Mouse (Mus musculus) frontal cortex, postnatal 14 days (tissue): Measurements from ENCODE around the gene D930020B18Rik.

Experiments used
- DNase-seq, 2 experiments: peaks; one replicate each; pipeline ENCODE4 v3.0.0; 2022; ENCODE audit warnings: low spot score in 2 of 2

The D930020B18Rik gene

DNA sequence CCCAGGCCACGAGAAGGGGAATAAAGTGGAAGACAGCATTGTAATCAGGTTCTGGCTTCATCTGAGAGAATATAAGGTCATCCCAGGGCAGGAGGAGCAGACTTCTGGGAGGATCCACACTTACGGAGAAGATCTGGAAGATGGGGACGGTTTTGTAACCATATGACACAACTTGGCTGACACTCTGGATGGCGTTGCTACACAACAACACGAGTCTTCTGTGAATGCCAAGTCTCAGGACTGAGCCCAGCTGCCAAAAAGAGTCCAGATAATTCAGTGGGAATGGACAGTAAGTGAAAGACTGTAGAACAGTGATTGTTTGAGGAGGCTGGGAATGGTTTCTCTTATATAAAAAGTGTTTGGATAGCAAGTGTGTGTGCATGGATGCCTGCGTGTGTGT, 62.2 kb downstream of the D930020B18Rik start:
- DNase-seq: no peak

DNA sequence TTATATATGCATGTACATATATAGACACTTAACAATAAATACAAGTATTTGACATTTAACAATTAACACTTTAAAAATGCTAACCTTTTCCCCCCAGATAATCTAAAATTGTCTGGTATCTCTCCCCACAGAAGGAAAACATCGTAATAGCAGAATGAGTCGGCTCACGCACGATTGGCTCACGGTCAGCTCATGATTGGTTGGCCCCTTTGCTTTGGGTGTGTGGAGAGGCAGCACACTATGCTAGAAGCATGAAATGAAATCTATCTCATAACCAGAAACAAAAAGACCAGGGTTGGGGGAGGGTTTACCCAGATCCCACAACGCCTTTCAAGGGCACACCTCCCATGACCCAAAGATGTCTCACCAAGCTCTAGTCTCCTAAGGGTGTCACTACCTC, 63.5 kb downstream of the D930020B18Rik start:
- DNase-seq: no peak

DNA sequence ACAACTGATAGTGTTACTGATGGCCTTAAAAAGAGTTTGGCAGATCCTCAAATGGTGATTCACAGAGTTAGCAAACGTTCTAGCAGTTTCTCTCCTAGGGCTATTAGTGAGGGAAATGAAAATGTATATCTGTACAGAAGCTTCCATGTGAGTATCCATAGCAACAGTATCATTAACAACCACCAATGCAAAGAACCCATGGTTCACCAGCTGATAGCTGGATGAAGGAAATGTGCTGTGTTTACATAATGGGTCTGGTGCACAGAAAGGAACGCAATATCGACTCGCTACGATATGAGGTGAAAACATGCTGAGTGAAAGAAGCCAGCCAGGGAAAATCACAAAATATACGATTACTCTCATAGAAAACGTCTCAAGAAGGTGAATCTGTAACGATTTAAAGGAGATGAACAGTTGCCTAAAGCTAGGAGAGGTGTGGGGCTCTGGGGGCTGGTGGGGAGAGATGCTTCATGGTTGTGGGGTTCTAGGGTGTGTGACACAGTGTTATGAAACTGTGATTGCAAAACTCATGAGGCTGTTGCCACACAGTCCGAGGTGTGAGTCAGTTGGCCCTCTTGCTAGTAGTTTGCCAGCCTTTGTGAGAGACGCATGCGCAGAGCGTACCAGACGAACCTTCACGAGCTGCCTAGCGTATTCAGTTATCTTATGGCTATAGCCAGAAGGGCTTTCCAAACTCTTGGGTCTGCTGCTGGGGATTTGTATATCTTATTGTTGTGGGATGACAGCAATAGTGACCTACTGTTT, 64.2 kb downstream of the D930020B18Rik start:
- no peak for DNase-seq

DNA sequence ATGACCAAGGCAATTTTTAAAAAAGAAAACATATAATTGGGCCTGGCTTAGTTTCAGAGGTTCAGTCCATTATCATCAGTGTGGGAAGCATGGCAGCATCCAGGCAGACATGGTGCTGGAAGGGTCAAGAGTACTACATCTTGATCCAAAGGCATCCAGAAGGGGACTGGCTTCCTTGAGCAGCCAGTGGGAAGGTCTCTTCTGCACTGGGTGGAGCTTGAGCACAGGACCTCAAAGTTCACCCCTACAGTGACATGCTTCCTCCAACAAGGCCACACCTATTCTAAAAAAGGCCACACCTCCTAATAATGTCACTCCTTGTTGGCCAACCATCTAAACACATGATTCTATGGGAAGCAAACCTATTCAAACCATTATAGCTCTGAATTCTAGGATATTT, 75.5 kb downstream of the D930020B18Rik start:
- DNase-seq: no peak

DNA sequence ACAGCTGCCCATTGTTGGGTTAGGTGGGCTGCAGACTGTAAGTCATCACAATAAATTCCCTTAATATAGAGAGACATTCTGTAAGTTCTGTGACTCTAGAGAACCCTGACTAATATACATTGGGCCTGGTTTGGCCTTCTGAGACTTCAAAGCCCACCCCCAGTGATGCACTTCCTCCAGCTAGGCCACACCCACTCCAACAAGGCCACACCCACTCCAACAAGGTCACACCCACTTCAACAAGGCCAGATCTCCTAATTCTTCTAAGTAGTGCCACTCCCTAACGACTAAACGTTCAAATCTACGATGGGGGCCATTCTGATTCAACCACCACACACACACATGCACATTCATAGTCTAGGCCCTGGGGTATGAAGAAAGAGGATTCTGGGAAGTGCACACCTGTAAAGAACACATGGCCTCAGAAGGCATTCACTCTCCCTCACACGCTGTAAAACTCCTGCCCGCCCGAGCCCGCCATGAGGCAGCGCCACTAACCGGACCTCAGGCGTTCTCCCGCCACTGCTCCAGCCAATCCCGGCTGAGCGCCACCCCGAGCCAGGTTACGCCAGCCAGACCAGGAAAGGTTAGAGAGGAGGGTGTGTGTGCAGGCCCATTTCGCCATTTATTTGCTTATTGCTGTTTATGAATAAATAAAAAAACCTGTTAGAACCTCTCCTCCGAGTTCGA, 77.7 kb downstream of the D930020B18Rik start:
- DNase-seq: no peak

DNA sequence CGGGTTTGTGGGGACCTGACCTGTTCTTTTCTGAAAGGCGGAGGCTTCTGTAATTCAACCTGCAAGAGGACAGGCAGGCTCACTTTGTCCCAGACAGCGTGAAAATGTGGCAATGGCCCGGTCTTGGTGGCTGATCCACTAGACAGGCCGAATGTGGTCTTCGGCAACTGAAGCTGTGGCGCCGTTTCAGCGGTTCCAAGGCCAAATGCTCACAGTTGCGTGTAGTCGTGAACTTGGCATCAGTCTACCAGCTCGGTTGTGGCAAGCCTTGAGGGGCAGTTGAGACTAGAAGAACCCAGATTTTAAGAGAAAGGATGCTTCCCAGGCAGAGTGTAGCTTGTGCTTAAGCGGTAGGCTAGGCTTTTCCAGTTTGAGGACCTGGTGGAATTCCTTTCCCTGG, 79.3 kb downstream of the D930020B18Rik start:
- no peak for DNase-seq

DNA sequence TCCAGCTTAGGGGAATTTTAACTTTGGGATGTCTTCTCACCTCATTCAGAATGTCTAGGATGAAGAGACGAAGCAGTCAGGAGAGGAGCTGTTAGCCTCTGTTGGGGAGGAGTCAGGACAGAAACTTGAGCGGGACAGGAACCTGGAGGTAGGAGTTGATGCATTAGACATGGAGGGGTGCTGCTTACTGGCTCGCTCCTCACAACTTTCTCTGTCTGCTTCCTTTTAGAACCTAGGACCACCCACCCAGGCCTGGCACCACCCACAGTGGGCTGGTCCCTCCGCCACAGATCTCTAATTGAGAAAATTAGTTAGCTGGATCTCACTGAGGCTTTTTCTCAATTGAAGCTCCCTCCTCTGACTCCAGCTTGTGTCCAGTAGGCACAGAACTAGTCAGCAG, 85.1 kb downstream of the D930020B18Rik start:
- DNase-seq: no peak

DNA sequence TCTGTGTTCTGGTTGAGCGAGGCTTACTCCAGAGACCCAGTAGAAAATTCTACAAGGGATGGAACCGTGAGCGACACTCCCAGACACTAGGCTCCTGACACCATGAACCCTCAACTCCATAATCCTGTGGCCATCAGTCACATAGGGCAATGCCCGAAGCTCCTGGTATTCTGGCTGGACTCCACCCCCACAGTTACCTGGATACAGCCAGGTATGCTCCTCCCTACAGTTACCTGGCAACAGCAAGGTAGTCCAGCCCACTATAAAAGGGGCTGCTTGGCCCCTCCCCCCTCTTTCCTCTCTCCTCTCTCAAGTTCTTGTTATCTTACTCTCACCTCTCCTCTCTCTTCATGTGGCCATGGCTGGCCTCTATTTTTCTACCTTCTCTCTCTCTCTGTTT, 85.8 kb downstream of the D930020B18Rik start:
- no peak for DNase-seq

DNA sequence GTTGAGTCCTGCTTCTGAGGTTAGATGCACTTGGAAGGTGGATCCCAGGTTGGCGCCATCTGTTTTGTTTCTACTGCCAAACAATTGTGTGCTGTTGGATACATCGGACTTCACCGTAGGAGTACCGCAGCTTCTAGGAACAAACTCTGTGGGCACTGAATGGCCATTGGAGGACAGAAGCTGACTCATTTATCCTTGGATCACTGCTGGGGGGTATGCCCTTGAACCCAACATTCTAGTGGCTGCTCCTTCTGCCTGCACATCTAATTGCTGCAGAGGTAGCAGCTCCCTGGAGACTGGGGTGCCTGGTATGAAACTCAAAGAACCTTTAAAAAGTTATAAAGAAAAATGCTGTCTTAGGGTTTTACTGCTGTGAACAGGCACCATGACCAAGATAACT, 86.8 kb downstream of the D930020B18Rik start:
- DNase-seq: no peak

DNA sequence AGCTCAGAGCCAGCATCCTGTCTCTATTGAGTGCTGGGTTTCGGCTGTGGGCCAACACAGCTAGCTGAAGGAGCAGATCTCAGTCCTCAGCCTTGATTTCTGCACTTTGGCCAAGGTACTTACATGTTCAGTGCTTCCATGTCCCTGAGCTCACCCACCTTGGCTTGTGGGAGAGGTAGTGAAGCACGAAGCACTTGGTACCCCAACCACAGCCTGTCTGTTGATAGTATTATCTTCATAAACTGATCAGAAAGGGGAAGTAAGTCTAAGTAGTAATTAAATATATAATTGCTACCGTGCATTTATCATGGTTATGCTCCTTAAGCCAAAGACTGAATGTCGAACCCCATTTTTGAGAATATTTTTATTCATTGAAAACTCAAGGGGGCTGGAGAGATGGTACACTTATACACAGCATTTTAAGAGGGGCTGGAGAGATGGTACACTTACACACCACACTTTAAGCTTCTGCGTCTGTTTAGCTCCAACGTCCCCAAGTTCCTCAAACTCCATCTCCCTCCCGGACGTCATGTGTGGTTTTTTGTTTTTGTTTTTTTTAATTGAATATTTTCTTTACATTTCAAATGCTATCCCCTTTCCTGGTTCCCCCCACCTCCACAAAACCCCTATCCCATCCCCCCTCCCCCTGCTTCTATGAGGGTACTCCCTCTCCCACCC, 89.8 kb downstream of the D930020B18Rik start:
- no peak for DNase-seq

DNA sequence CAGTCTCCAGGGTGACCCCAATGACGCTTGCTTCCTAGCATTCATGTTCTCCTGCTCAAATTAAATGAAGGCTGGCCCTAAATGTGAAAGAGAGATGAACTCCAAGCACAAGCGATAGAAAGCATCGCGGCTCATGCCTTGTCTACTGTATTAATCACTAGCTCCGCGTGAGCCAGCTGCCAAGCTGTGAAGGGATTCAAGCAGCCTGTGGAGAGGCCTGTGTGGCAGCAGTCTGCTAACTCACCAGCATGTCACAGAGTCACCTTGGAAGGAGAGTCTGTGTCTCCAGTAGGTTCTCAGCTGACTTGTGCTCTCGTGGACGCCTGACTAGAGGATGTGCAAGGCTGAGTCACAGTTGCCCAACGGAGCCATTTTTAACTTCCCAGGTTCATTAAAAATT, 91.2 kb downstream of the D930020B18Rik start:
- DNase-seq: no peak

DNA sequence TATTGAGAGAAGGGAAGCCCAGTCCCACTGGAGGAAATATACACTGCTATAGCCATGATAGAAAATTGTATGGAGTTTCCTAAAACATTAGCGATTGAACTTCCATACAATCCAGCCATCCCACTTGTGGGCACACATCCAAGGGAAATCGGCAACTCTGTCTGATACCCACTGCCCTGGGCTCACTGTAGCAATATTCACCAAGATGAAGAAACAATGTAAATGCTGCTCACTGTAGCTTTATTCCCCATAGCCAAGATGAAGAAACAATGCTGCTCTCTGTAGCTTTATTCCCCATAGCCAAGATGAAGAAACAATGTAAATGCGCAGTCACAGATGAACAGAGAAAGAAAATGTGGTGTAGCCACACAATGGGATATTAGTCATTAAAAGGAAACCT, 95.9 kb downstream of the D930020B18Rik start:
- no peak for DNase-seq

DNA sequence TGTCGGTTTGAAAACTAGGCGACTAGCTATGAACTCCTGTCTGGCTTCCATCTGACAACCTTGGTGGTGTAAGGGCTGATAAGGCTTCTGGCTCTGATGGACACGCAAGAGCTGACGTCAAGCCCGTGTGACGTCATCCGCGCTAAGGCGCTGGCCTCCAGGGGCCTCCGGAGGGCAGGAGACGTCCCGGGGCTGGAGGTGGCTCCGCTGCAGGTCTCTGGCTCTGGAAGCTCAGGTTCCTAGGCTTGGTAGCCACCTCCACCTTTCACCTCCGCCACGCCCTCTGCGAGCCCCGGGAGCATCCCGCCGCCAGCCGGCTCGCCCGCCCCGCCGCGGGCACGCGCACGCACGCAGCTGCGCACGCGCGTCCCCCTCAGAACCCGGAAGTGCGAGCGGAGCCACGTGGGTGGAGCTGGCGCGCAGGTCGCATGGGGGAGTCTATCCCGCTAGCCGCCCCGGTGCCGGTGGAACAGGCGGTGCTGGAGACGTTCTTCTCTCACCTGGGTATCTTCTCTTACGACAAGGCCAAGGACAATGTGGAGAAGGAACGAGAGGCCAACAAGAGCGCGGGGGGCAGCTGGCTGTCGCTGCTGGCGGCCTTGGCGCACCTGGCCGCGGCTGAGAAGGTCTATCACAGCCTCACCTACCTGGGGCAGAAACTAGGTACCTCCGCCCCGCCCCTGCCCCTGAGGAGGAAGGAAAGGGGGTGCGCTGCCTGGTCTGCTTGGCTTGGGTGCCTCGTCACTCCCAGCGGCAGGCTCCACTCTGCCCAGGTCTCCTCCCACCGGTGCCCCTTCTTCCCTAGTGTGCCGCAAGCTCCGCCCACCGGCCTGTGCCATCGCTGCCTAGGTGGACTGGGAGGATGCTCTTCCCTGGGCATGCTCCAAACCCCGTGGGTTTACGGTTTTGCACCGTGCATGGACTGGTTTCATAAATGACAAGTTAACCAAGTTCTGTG, 98.4 kb downstream of the D930020B18Rik start, which contains the start of gene BC048403:
Gene BC048403, plus strand, starts transcription at position 390 of the 958 bp plus-strand sequence.
- DNase-seq: peak; percentile 61 to 74

DNA sequence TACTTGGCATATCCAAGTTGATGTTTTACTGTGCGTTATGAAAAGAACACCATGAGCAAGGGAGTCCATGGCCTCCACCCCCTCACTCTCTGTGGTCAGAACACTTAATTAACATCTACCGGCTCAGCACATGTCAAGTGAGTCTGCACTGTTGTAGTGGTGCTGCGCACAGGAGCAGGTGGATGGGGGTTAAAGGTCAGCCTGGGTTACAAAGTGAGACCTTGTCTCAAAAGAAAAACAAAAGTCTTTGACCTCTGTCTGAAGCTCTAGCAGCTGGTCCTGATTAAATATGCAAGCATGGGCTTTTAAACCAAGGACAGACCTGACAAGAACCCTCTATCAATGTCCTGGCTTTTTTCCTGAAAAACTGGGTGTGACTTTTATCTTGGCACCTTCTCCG, 100.9 kb downstream of the D930020B18Rik start:
- no peak for DNase-seq
